Mouse (Mus musculus): ENCODE results near the gene Haghl. TPM values are rescaled to one million over a fixed set of nuclear protein-coding genes. Genes with fewer than 3 reads are reported as not detected.

Haghl gene
- polyA plus RNA-seq, 1 experiment from 2014 or later, result 37.5 TPM

GRCm38 (mm10) chr17:25732082-25732481, 53.4 kb downstream of the Haghl start:
- DNase-seq (ENCODE audit: low spot score), result peak; percentile 89
- WGBS, result 10% methylated on average over 2 of the region's 2 CpGs
- no peaks in the 10 kb centered on the region for H3K36me3 ChIP-seq (ENCODE audit: control insufficient read depth, insufficient read depth, low read length)
- no peaks in the 10 kb centered on the region for H3K9me3 ChIP-seq (ENCODE audit: control insufficient read depth, low read length)
- H3K4me3 ChIP-seq (ENCODE audit: low read depth, low read length), result no peak overlapping the region
- no peak overlapping the region for H3K9ac ChIP-seq (ENCODE audit: low read length)
- no peaks in the 10 kb centered on the region for H3K27me3 ChIP-seq (ENCODE audit: control insufficient read depth, insufficient read depth, low read length)
- H3K4me1 ChIP-seq (replicated peaks; ENCODE audit: control insufficient read depth, insufficient read depth), result no peaks in the 10 kb centered on the region; the same call in 1 of the 2 replicates
- TF ChIP-seq EP300 (optimal IDR thresholded peaks at IDR 0.05) (no peak), CTCF (IDR thresholded peaks at IDR 0.05; ENCODE audit: low read depth) (peak; percentile 95)
- no peak for ATAC-seq (ENCODE audit: low FRiP score, low TSS enrichment)
- no peak overlapping the region for H3K27ac ChIP-seq (replicated peaks)
- H3K4me2 ChIP-seq (replicated peaks; ENCODE audit: low read depth), result no peak overlapping the region

Small RNAs within 50 kb of the gene (microRNA-seq; reads per million reads assigned to microRNA genes)
- gene Gm25083 (not detected), gene Mir3082 (1.3 reads per million), gene Mir6966 (not detected)

Other genes with a start within 250 kb of the Haghl start
- 1.4 and 1.6 TPM in 2 replicates for gene Sox8, start 215.0 kb downstream of the Haghl start, polyA plus RNA-seq (2015; fragmentation: Nextera tagmentation; extraction: Ambion mirVana)
- gene Lmf1, start 206.6 kb downstream of the Haghl start, polyA plus RNA-seq (2015; fragmentation: Nextera tagmentation; extraction: Ambion mirVana), result 16.3 and 17.7 TPM in 2 replicates
- gene Gng13, start 68.5 kb downstream of the Haghl start, polyA plus RNA-seq (2015; fragmentation: Nextera tagmentation; extraction: Ambion mirVana), result 1.4 and 1.7 TPM in 2 replicates
- gene Chtf18, start 58.3 kb downstream of the Haghl start, polyA plus RNA-seq (2015; fragmentation: Nextera tagmentation; extraction: Ambion mirVana), result 4.2 and 5.4 TPM in 2 replicates
- gene Rpusd1, start 58.0 kb downstream of the Haghl start, polyA plus RNA-seq (2015; fragmentation: Nextera tagmentation; extraction: Ambion mirVana), result 10.3 and 10.5 TPM in 2 replicates
- 0.05 and 0.10 TPM in 2 replicates for gene Mslnl, start 49.6 kb downstream of the Haghl start, polyA plus RNA-seq (2015; fragmentation: Nextera tagmentation; extraction: Ambion mirVana)
- gene Msln, start 31.3 kb downstream of the Haghl start, polyA plus RNA-seq (2015; fragmentation: Nextera tagmentation; extraction: Ambion mirVana), result 54.8 and 70.6 TPM in 2 replicates
- gene Narfl, start 11.9 kb downstream of the Haghl start, polyA plus RNA-seq (2015; fragmentation: Nextera tagmentation; extraction: Ambion mirVana), result 19.1 and 20.9 TPM in 2 replicates
- 0.23 and 0.24 TPM in 2 replicates for gene Ccdc78, start 907 bp upstream of the Haghl start, polyA plus RNA-seq (2015; fragmentation: Nextera tagmentation; extraction: Ambion mirVana)
- 91.0 and 94.7 TPM in 2 replicates for gene Fam173a, start 7.2 kb upstream of the Haghl start, polyA plus RNA-seq (2015; fragmentation: Nextera tagmentation; extraction: Ambion mirVana)
- 0.65 TPM in 1 of 2 replicates, not detected in the other for gene AC134908.4, start 10.0 kb upstream of the Haghl start, polyA plus RNA-seq (2015; fragmentation: Nextera tagmentation; extraction: Ambion mirVana)
- gene Metrn, start 11.5 kb upstream of the Haghl start, polyA plus RNA-seq (2015; fragmentation: Nextera tagmentation; extraction: Ambion mirVana), result 18.7 and 19.0 TPM in 2 replicates
- 1.3 and 1.9 TPM in 2 replicates for gene Fbxl16, start 23.4 kb upstream of the Haghl start, polyA plus RNA-seq (2015; fragmentation: Nextera tagmentation; extraction: Ambion mirVana)
- 10.8 and 12.5 TPM in 2 replicates for gene Wdr24, start 38.0 kb upstream of the Haghl start, polyA plus RNA-seq (2015; fragmentation: Nextera tagmentation; extraction: Ambion mirVana)
- gene Jmjd8, start 43.2 kb upstream of the Haghl start, polyA plus RNA-seq (2015; fragmentation: Nextera tagmentation; extraction: Ambion mirVana), result 29.7 and 31.5 TPM in 2 replicates
- 215 and 224 TPM in 2 replicates for gene Stub1, start 47.7 kb upstream of the Haghl start, polyA plus RNA-seq (2015; fragmentation: Nextera tagmentation; extraction: Ambion mirVana)
- gene Rhbdl1, start 51.6 kb upstream of the Haghl start, polyA plus RNA-seq (2015; fragmentation: Nextera tagmentation; extraction: Ambion mirVana), result 3.1 and 4.3 TPM in 2 replicates
- gene Gm20683, start 56.1 kb upstream of the Haghl start, polyA plus RNA-seq (2015; fragmentation: Nextera tagmentation; extraction: Ambion mirVana), result 1.8 and 2.3 TPM in 2 replicates
- 10.7 and 13.2 TPM in 2 replicates for gene Rhot2, start 59.2 kb upstream of the Haghl start, polyA plus RNA-seq (2015; fragmentation: Nextera tagmentation; extraction: Ambion mirVana)
- gene Wdr90, start 75.8 kb upstream of the Haghl start, polyA plus RNA-seq (2015; fragmentation: Nextera tagmentation; extraction: Ambion mirVana), result 4.1 and 4.2 TPM in 2 replicates
- gene Mcrip2, start 83.1 kb upstream of the Haghl start, polyA plus RNA-seq (2015; fragmentation: Nextera tagmentation; extraction: Ambion mirVana), result 52.4 and 59.9 TPM in 2 replicates
- 52.9 and 54.1 TPM in 2 replicates for gene Mettl26, start 89.4 kb upstream of the Haghl start, polyA plus RNA-seq (2015; fragmentation: Nextera tagmentation; extraction: Ambion mirVana)
- gene Wfikkn1, start 95.2 kb upstream of the Haghl start, polyA plus RNA-seq (2015; fragmentation: Nextera tagmentation; extraction: Ambion mirVana), result 0.35 and 0.38 TPM in 2 replicates
- gene Rab40c, start 134.1 kb upstream of the Haghl start, polyA plus RNA-seq (2015; fragmentation: Nextera tagmentation; extraction: Ambion mirVana), result 20.2 TPM in 2 replicates
- gene Pigq, start 159.3 kb upstream of the Haghl start, polyA plus RNA-seq (2015; fragmentation: Nextera tagmentation; extraction: Ambion mirVana), result 25.4 and 29.9 TPM in 2 replicates
- gene Nhlrc4, start 159.3 kb upstream of the Haghl start, polyA plus RNA-seq (2015; fragmentation: Nextera tagmentation; extraction: Ambion mirVana), result not detected in 2 replicates
- 0.06 TPM in 1 of 2 replicates, not detected in the other for gene A930017K11Rik, start 166.9 kb upstream of the Haghl start, polyA plus RNA-seq (2015; fragmentation: Nextera tagmentation; extraction: Ambion mirVana)
- gene Capn15, start 200.1 kb upstream of the Haghl start, polyA plus RNA-seq (2015; fragmentation: Nextera tagmentation; extraction: Ambion mirVana), result 12.5 and 13.7 TPM in 2 replicates